Mouse (Mus musculus) adrenal gland (tissue): ENCODE results near the gene Ly6g6c.

ENCODE experiments used
- intact Hi-C: fragments of 180-260 bp; cut with DNase I; formaldehyde crosslinking; loops from one replicate; pipeline ENCODE4 v1.15.1; 2025
- long read RNA-seq, 2 experiments: library from polyadenylated mRNA; unstranded; transcript quantifications; one replicate each; pipeline ENCODE4 v2.0.0; 2020; ENCODE audit warnings: borderline replicate concordance in 1 of 2; ENCODE audit not compliant: insufficient replicate concordance in 1 of 2

The Ly6g6c gene
- long read RNA-seq, experiment 1 = 0 reads
- long read RNA-seq, experiment 2 = 0 reads

DNA sequence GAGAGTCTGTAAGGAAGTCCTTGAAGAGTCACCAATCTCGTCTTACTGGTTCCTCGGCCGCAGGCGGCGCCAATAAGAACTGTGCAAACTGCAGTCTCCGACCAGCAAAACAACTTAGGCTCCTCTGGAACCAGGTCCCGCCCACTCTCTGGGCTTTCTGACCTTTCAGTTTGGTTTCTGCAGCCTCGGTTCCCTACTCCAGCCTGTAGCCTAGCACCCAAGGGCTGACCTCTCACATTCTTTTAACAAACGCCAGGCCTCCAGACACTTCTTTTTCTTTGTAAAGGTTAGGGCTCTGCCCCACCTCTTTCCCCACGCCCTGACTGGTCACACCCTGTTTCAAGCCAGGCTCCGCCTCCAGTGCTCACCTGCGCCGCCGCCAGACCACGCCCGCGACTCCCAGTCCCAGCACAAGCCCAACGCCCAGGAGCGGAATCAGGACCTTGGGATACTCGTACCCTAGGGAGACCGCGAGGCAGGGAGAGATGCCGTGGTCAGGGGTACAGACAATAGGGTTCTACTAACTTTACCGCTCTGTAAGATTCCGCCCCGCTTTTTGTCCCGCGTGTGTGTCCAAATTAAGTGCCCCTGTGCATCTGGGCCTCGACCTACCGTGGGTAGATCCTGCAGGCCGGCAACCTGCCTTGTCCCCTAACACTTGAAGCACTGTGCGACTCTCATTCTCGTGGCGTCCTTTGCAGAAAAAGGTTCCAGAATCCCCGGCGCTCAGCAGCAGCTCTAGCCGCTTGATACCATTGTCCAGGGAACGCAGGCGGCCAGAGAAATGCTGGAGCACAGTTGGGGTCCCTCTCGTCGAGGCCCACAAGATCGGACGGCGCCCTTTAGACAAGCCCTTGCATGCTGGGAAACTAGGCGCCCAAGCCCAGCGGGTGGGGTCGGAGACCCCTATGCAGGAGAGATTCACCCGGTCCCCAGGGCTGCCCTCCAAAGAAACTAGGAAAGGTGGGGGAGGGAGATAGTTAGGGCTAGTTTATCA is at the start of gene Ly6g6c:
Gene Ly6g6c (plus strand): TSS at position 438 of the 997 bp plus-strand sequence.
- intact Hi-C loops = loop anchor here (5.0 kb wide), 1 partner anchor 43 kb away; no protein-coding TSS in a partner anchor

DNA sequence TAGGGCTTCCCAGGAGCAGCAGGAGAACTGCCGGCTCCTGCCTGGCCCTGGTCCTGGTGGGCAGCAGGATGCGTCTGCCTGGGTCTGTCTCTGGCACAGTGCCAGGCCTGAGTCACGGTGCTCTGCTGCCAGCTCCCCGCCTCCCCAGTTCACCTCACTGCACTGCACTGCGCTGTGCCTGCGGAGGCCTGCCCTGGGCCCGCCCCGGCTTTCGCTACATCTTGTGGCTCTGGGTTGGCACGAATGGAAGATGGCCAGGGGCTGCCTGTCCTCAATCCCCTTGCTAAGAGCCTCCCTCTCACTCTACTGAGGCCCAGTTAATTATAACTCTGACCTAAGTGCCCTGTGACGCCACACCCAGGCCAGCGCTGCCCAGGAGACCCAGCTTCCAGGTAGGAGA is 48.8 kb upstream of the Ly6g6c start, which contains the start of gene Vwa7:
Gene Vwa7 (plus strand): TSS at position 204 of the 400 bp plus-strand sequence.
- intact Hi-C loops = no loop called here

- intact Hi-C loops = no loop called here
Measured at GRCm38 (mm10) chr17:35016791-35017705, 48.1 kb upstream of the Ly6g6c start.

- intact Hi-C loops = no loop called here
Measured at GRCm38 (mm10) chr17:35017706-35018030, 47.5 kb upstream of the Ly6g6c start.

DNA sequence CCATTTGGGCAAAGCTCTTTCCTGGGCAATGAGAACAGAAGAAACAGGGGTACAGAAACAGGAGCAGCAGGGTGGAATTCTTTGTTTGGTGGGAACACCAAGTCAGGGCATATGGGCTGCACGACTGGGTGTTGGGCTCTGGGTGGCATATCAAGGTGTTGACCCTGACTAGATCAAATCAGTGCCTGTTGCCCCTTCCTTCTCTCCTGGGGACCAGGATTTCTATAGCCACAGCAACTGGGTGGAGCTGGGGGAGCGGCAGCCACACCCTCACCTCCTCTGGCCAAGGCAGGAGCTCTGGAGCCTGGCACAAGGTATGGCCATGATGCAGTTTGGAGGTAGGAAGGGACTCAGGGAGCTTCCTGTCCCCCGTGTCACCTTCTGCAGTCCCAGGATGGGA is 47.0 kb upstream of the Ly6g6c start:
- intact Hi-C loops = no loop called here

- intact Hi-C loops = loop anchor here (5.0 to 10.0 kb wide), 3 partner anchors 42 to 215 kb away; partner anchors contain the start of genes Atp6v1g2, Ly6g5c and Nfkbil1
Measured at GRCm38 (mm10) chr17:35019894-35020293, 45.3 kb upstream of the Ly6g6c start.

- intact Hi-C loops = loop anchor here (5.0 to 10.0 kb wide), 3 partner anchors 42 to 214 kb away; partner anchors contain the start of genes Atp6v1g2, Ly6g5c and Nfkbil1
Measured at GRCm38 (mm10) chr17:35020551-35020950, 44.6 kb upstream of the Ly6g6c start.

DNA sequence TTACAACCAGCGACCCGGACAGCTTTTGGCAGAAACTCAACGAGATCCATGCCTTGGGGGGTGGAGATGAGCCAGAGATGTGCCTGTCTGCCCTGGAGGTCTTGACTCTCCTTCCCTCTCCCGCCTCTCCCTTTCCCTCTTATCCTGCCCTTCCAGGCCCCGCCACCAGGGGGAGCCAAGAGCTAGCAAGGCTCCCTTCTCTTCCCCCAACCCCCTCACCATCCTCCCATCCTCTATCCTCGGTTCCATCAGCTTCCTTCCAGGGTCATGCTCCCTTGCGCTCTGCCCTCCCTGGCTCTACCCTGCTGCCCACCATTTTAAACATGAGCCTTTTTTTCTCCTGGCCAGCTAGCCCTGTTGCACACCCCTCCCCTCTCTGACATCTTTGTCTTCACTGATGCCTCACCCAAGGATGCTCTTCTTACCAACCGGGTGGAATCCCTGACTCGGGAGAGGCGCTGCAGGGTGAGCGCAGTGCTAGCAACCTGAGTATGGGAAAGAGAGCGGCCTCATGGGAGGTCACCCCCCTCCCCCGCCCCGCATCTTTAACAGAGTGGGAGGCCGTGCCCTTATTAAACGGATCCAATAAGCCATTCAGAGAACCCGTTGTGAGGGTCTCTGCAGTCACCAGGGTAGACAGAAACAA is 43.9 kb upstream of the Ly6g6c start:
- intact Hi-C loops = loop anchor here (5.0 to 10.0 kb wide), 3 partner anchors 41 to 214 kb away; partner anchors contain the start of genes Atp6v1g2, Ly6g5c and Nfkbil1

DNA sequence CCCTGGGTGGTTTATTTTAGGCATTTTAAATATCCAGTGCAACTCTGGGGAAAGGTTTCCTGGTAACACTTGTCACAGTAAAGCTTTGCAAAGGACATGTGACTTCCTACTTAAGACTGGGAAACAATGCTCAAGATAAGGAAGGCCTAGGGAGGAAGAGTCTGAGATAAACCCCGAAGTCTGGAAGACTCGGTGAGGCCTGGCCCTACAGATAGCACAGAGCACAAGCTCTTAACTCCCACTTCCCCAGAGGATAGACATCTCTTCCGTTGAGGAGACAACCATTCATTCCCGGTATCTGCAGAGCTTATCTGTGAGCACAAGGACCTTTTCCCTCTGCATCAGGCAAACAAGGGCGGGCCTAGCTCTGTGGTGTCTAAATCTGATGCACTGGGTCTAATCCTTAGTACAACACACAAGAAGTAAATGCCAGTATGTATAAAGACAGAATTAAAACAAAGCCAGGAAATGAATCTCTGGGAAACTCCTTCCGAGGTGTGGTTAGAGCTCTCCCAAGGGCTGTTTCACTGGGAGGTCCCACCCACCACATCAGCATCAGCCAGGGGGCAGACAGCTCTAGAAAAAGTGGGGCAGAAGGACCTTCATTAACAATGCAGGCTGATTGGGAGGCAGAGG is 43.2 kb upstream of the Ly6g6c start:
- intact Hi-C loops = loop anchor here (5.0 to 10.0 kb wide), 3 partner anchors 40 to 213 kb away; partner anchors contain the start of genes Atp6v1g2, Ly6g5c and Nfkbil1

DNA sequence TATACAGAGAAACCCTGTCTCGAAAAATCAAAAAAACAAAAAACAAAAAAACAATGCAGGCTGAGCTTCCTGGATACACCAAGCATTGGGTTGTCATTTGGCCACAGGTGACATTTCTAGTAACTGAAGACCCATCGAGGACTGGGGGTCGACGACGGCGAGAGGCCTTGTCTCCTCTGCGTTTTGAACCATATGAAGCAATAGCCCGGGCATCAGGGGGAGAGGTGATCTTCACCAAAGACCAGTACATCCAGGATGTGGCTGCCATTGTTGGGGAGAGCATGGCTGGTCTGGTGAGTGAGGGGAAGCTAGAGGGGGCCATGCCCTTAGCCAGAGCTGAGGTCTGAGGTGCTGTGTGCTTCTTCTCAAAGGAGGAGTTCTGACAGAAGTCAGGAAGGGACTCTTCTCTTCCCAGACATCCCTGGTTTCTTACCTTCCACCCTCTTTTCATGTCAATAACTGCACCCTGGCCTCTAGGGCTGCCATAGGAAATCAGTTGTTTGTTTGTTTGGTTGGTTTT is 42.6 kb upstream of the Ly6g6c start:
- intact Hi-C loops = loop anchor here (5.0 to 10.0 kb wide), 3 partner anchors 40 to 212 kb away; partner anchors contain the start of genes Atp6v1g2, Ly6g5c and Nfkbil1

- intact Hi-C loops = loop anchor here (5.0 to 10.0 kb wide), 3 partner anchors 39 to 212 kb away; partner anchors contain the start of genes Atp6v1g2, Ly6g5c and Nfkbil1
Measured at GRCm38 (mm10) chr17:35023221-35023620, 42.0 kb upstream of the Ly6g6c start.

DNA sequence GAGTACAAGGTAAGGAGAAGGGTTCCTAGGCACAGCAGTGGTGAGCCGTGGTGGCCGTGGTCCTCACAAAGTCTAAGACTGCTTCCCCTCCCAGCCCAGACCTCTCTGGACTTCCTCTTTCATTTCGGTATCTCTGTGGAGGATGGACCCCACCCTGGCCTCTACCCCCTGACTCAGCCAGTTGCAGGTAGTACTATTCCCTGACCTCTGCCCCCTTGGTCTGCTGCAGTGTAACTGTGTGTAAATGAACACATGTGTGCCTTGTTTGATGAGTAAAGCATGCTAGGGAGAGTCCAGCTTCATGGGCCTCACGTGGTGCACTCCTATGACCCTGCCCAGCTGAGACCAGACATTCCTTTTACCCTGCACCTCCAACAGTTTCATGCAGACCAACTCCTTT is 41.4 kb upstream of the Ly6g6c start:
- intact Hi-C loops = loop anchor here (5.0 to 10.0 kb wide), 3 partner anchors 39 to 211 kb away; partner anchors contain the start of genes Atp6v1g2, Ly6g5c and Nfkbil1

DNA sequence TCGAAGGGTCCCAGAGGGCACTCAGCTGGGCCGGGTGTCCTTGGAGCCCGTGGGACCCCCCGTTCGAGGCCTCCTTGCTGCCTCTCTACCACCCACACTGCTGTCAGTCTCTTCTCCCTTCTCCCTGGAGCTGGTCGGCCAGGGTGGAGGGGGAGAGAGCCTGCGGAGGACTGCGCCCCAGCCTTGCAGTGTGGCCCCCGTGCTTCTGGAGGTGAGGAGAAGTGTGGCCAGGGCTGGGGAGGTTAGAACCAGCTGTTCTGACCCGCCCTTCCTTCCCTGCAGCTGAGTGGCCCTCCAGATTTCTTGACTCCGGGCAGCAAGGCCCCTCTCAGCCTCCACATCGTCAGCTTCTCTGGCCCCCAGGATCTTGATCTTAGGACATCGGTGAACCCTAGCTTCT is 40.9 kb upstream of the Ly6g6c start:
- intact Hi-C loops = loop anchor here (5.0 to 10.0 kb wide), 3 partner anchors 38 to 211 kb away; partner anchors contain the start of genes Atp6v1g2, Ly6g5c and Nfkbil1

DNA sequence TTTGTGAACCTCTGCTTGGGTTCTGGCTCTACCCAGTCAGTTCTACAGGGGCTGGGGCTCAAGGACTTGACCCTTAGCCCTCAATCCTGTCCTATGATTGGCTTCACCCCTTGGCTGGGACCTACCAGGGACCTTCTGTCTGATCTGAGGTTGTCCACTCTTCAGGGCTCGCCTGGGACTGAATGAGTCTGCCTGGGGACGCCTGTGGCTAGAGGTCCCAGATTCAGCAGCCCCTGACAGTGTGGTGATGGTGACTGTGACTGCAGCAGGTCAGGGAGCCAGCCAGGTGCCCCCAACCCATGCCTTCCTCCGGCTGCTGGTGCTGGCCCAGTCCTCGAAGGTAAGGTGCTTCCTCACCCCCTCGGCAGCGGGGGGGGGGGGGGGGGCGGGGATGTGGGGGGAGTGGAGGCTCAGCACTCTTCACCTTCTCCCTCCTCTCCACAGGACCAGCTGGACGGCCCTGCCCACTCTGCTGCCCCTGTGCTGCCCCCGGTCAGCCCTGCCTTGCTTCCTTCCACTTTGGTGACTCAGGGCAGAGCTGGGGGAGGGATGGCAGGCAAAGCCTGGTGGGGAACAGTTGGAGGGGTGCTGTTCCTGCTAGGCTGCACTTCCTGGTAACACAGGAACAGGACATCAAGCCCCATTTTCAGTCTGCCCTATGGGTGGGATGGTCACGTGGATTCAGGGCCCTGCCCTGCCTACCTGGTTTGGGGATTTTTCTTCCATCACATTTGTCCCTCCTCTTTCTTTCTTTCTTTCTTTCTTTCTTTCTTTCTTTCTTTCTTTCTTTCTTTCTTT is 40.3 kb upstream of the Ly6g6c start:
- intact Hi-C loops = loop anchor here (5.0 to 10.0 kb wide), 3 partner anchors 37 to 210 kb away; partner anchors contain the start of genes Atp6v1g2, Ly6g5c and Nfkbil1

DNA sequence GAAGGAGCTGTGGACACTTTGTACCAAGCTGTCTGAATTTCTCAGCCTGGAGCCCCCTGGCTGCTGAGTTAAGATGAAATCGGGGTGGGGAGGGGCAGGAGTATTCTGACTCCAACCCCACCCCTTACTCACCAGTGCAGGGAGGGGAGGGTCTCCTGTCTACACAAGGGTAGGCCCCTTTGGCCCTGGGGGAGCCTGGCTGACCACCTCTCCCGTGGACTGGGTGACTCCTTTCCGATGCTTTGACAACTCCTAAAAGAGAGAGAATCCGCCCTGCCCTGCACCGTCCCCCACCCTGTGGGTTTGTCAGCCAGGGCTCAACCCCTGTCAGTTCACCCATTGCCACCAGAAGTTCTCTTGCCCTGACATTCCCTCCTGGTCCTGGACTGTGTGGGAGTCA is 39.0 kb upstream of the Ly6g6c start:
- intact Hi-C loops = loop anchor here (10.0 kb wide), 1 partner anchor 209 kb away; the partner anchor contains the start of genes Atp6v1g2 and Nfkbil1

- intact Hi-C loops = loop anchor here (10.0 kb wide), 1 partner anchor 207 kb away; the partner anchor contains the start of genes Atp6v1g2 and Nfkbil1
Measured at GRCm38 (mm10) chr17:35027277-35028068, 37.7 kb upstream of the Ly6g6c start, which contains the start of gene Sapcd1. TSS of gene Sapcd1 (minus strand) at chr17:35028016.

- intact Hi-C loops = loop anchor here (10.0 kb wide), 1 partner anchor 206 kb away; the partner anchor contains the start of genes Atp6v1g2 and Nfkbil1
Measured at GRCm38 (mm10) chr17:35028315-35028714, 36.9 kb upstream of the Ly6g6c start.
